Mouse (Mus musculus): ENCODE results near the gene Sacm1l. TPM values are rescaled to one million over a fixed set of nuclear protein-coding genes. Genes with fewer than 3 reads are reported as not detected.

Gene Sacm1l
- polyA plus RNA-seq, 1 experiment from 2014 or later, result 56.2 TPM

DNA sequence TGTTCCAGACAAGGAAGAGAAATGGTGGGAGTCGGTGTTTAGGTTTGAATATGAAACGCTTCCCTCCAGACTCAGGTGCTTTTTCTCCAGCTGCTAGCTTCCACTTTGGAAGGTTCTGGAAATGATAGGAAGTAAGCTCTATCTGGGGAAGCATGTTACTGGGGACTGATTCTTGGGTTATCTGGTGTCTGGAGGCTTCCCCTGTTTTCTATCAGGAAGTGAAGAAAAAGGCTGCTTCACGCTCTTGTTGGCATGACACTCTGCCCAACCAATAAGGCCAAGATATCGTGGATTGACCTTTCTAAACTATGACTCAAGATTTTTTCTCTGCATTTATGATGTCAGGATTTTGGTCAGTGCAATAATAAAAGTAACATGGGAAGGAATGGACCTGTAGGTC lies 65.6 kb downstream of the Sacm1l start:
- no peak overlapping the region for H3K4me3 ChIP-seq (ENCODE audit: low read depth, low read length)
- no peaks in the 10 kb centered on the region for H3K4me1 ChIP-seq (ENCODE audit: control insufficient read depth, insufficient read depth, low read length)
- no peaks in the 10 kb centered on the region for H3K27me3 ChIP-seq (ENCODE audit: control insufficient read depth, insufficient read depth, low read length)
- H3K27ac ChIP-seq (ENCODE audit: low read depth, low read length), result no peak overlapping the region
- H3K36me3 ChIP-seq (ENCODE audit: control insufficient read depth, insufficient read depth, low read length), result peaks cover 10% of the 10 kb centered on the region; the same call in 1 of the 2 replicates
- no peak for ATAC-seq (ENCODE audit: low read depth)
- WGBS, result 95% methylated on average over 4 of the region's 4 CpGs
- H3K9ac ChIP-seq (replicated peaks; ENCODE audit: low read depth, low read length), result no peak overlapping the region
- H3K9me3 ChIP-seq (ENCODE audit: control insufficient read depth, low read length), result no peaks in the 10 kb centered on the region
- no peak overlapping the region for H3K4me2 ChIP-seq (ENCODE audit: low read depth, low read length)

DNA sequence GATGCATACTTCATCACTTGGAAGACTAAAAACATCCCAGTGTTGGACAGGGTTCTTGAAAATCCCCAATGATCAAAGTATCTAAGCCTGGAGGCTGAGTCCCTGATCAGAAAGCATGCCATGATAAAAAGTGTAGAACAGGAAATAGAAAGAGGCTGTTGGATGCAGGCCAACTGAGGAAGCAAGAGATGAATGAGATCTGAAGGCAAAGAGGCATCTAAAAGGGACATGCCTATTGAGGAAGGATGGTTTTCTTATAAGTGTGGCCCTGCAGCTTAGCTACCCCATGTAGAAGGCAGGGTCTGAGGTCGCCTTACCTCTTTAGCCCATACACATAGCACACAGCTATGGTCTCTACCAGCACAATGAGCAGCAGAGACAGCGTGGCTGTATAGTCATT lies 67.4 kb downstream of the Sacm1l start:
- Histone ChIP-seq H3K4me2 (ENCODE audit: low read depth, low read length) (no peak overlapping the region), H3K9ac (replicated peaks; ENCODE audit: low read depth, low read length) (no peak overlapping the region), H3K27me3 (ENCODE audit: control insufficient read depth, insufficient read depth, low read length) (no peaks in the 10 kb centered on the region), H3K4me1 (ENCODE audit: control insufficient read depth, insufficient read depth, low read length) (no peaks in the 10 kb centered on the region), H3K4me3 (ENCODE audit: low read depth, low read length) (no peak overlapping the region), H3K27ac (ENCODE audit: low read depth, low read length) (no peak overlapping the region), H3K9me3 (ENCODE audit: control insufficient read depth, low read length) (no peaks in the 10 kb centered on the region), H3K36me3 (ENCODE audit: control insufficient read depth, insufficient read depth, low read length) (peaks cover 7% of the 10 kb centered on the region; the same call in 1 of the 2 replicates)
- WGBS, result 95% methylated on average over 2 of the region's 2 CpGs
- ATAC-seq (ENCODE audit: low read depth), result no peak

DNA sequence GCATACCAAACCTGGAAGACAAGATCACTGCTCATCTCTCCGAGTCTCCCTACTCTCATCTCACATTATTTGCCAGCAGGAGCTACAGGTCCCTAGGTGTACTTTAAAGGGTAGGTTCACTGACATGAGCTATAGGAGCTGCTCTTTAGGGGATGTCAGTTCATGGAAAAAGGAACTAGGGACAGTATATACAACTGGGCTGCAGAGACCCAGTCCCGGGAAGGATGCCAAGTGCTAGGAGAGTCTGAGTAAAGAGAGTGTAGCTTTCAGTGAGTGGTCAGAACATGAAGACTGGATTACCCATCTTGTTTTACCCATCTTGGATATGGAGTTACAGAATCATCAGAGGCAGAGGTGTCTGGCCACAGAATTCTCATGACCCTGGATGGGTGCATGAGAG lies 67.8 kb downstream of the Sacm1l start:
- no peak overlapping the region for H3K4me2 ChIP-seq (ENCODE audit: low read depth, low read length)
- no peaks in the 10 kb centered on the region for H3K9me3 ChIP-seq (ENCODE audit: control insufficient read depth, low read length)
- no peaks in the 10 kb centered on the region for H3K4me1 ChIP-seq (ENCODE audit: control insufficient read depth, insufficient read depth, low read length)
- no peaks in the 10 kb centered on the region for H3K27me3 ChIP-seq (ENCODE audit: control insufficient read depth, insufficient read depth, low read length)
- 95% methylated on average over 2 of the region's 2 CpGs for WGBS
- H3K9ac ChIP-seq (replicated peaks; ENCODE audit: low read depth, low read length), result no peak overlapping the region
- peaks cover 7% of the 10 kb centered on the region; the same call in 1 of the 2 replicates for H3K36me3 ChIP-seq (ENCODE audit: control insufficient read depth, insufficient read depth, low read length)
- H3K4me3 ChIP-seq (ENCODE audit: low read depth, low read length), result no peak overlapping the region
- no peak for ATAC-seq (ENCODE audit: low read depth)
- no peak overlapping the region for H3K27ac ChIP-seq (ENCODE audit: low read depth, low read length)

DNA sequence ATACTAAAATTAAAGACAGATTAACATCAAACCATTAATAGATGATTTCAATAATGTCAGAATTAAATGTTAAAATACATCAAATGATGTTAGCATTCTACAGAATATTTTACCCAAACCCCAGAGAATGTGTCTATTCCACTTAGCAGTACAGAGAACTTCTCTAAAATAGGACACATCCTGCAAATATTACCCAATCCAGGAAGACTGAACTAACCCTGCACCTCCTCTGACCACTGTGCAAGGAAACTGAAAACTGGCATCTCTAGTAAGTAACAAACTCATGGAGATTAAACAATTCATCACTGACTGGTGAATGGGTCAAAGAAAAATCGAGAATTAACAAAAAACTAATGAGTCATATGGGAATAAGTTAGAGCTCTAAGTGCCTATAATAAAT lies 72.0 kb downstream of the Sacm1l start:
- WGBS, result 76% methylated on average over 1 of the region's 1 CpGs
- H3K9ac ChIP-seq (replicated peaks; ENCODE audit: low read depth, low read length), result no peak overlapping the region
- H3K4me3 ChIP-seq (ENCODE audit: low read depth, low read length), result no peak overlapping the region
- no peaks in the 10 kb centered on the region for H3K4me1 ChIP-seq (ENCODE audit: control insufficient read depth, insufficient read depth, low read length)
- H3K4me2 ChIP-seq (ENCODE audit: low read depth, low read length), result no peak overlapping the region
- H3K27ac ChIP-seq (ENCODE audit: low read depth, low read length), result no peak overlapping the region
- no peaks in the 10 kb centered on the region for H3K9me3 ChIP-seq (ENCODE audit: control insufficient read depth, low read length)
- no peaks in the 10 kb centered on the region for H3K27me3 ChIP-seq (ENCODE audit: control insufficient read depth, insufficient read depth, low read length)
- no peaks in the 10 kb centered on the region for H3K36me3 ChIP-seq (ENCODE audit: control insufficient read depth, insufficient read depth, low read length)
- no peak for ATAC-seq (ENCODE audit: low read depth)

DNA sequence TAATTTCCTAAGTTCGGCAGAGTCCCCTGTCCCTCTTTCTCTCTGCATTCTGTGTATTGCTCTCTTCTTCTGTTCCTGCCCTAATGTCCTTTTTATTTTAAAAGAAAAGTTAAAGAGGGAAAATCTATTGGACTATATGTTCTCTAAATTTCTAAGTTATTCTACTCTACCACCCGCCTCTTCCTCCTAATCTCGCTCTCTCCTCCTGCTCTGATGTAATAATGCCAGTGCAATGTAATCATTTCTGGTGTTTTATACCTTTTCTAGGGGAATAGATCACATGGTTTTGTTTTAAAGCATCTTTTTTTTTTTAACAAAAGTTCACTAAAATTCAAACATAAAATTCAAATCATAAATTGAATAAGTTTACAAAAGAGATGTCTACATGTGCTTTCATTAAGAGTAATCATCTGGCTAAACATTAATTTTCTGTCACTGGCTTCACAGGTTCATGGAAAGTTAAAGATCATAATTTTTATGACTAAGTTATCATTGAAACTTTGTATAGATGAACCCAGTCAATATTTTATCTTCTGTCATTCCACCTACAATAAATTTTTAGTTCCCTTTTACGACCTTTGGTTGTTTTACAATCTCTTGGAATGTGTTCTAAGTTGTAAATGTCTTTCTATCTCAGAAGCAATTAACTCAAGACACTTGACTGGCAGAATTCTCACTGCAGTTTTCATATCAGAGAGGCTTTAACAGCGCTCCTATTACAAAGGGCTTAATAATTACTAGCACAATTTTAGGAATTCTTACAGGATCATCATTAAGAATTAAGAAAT lies 90.9 kb downstream of the Sacm1l start:
- Histone ChIP-seq H3K27ac (ENCODE audit: low read depth, low read length) (no peak overlapping the region), H3K27me3 (ENCODE audit: control insufficient read depth, insufficient read depth, low read length) (no peaks in the 10 kb centered on the region), H3K9me3 (ENCODE audit: control insufficient read depth, low read length) (no peaks in the 10 kb centered on the region), H3K9ac (replicated peaks; ENCODE audit: low read depth, low read length) (no peak overlapping the region), H3K36me3 (ENCODE audit: control insufficient read depth, insufficient read depth, low read length) (no peaks in the 10 kb centered on the region), H3K4me2 (ENCODE audit: low read depth, low read length) (no peak overlapping the region), H3K4me1 (ENCODE audit: control insufficient read depth, insufficient read depth, low read length) (no peaks in the 10 kb centered on the region), H3K4me3 (ENCODE audit: low read depth, low read length) (no peak overlapping the region)
- WGBS, result 73% methylated on average over 5 of the region's 5 CpGs
- no peak for ATAC-seq (ENCODE audit: low read depth)

DNA sequence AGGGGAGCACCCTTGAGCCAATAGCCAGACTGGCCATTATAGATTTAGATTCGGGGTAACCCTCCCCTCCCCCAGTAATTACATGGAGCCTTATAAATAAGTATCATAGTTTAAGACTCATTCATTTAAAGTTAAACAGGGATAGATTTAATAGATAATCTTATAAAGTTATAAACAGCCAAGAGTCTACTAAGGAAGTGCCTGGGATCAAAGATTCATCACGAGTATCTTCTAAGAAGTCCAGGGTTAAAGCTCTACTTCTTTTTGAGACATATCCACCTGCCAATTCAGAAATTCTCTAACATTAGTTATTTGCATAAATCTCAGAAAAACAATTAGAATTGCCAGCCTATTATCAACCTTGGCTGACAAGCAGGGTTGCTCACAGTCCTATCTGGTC lies 95.2 kb downstream of the Sacm1l start:
- no peak for ATAC-seq (ENCODE audit: low read depth)
- no peaks in the 10 kb centered on the region for H3K36me3 ChIP-seq (ENCODE audit: control insufficient read depth, insufficient read depth, low read length)
- no peaks in the 10 kb centered on the region for H3K4me1 ChIP-seq (ENCODE audit: control insufficient read depth, insufficient read depth, low read length)
- H3K27me3 ChIP-seq (ENCODE audit: control insufficient read depth, insufficient read depth, low read length), result no peaks in the 10 kb centered on the region
- H3K4me3 ChIP-seq (ENCODE audit: low read depth, low read length), result no peak overlapping the region
- H3K27ac ChIP-seq (ENCODE audit: low read depth, low read length), result no peak overlapping the region
- no peak overlapping the region for H3K4me2 ChIP-seq (ENCODE audit: low read depth, low read length)
- WGBS, result 91% methylated on average over 2 of the region's 2 CpGs
- no peak overlapping the region for H3K9ac ChIP-seq (replicated peaks; ENCODE audit: low read depth, low read length)
- H3K9me3 ChIP-seq (ENCODE audit: control insufficient read depth, low read length), result no peaks in the 10 kb centered on the region

DNA sequence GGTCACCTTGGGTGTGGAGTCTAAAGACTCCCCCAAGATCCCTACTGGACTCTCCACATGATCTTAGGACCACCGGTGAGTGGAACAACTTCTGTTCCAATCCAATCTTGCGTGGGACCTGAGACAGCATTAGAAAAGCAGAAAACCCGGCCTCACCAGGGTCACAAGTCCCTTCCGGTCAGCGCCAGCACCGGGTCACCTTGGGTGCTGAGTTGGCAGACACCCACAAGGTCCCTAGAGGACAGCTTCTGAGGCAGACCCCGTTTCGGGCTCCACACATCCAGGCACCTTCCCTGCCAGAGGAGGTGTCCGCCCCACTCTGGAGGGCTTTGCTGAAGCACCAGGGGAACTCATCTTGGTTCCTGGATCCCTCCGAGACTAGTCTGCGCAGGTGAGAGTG lies 96.3 kb downstream of the Sacm1l start:
- Histone ChIP-seq H3K4me3 (ENCODE audit: low read depth, low read length) (no peak overlapping the region), H3K4me2 (ENCODE audit: low read depth, low read length) (no peak overlapping the region), H3K9me3 (ENCODE audit: control insufficient read depth, low read length) (no peaks in the 10 kb centered on the region), H3K27me3 (ENCODE audit: control insufficient read depth, insufficient read depth, low read length) (no peaks in the 10 kb centered on the region), H3K9ac (replicated peaks; ENCODE audit: low read depth, low read length) (no peak overlapping the region), H3K4me1 (ENCODE audit: control insufficient read depth, insufficient read depth, low read length) (no peaks in the 10 kb centered on the region), H3K36me3 (ENCODE audit: control insufficient read depth, insufficient read depth, low read length) (no peaks in the 10 kb centered on the region), H3K27ac (ENCODE audit: low read depth, low read length) (no peak overlapping the region)
- 91% methylated on average over 11 of the region's 11 CpGs for WGBS
- no peak for ATAC-seq (ENCODE audit: low read depth)

DNA sequence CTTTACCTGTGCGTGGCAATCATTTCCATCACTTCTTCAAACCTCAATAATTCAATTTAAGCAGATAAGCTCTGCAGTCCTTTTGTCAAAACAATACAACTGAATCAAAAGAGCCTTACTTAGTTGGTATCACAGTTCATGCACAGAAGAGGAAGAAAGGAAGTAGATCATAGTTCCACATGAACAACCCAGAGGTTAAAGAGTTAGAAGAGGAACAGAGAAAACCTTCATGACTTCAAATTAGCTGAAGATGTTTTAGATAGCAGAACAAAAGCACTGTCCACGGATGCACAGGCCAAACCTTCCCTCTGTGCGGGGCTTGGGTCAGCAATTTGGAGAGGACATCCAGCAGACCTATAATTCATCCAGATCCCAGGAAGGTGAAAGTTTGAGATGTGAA lies 102.1 kb downstream of the Sacm1l start:
- H3K36me3 ChIP-seq (ENCODE audit: control insufficient read depth, insufficient read depth, low read length), result no peaks in the 10 kb centered on the region
- no peak overlapping the region for H3K9ac ChIP-seq (replicated peaks; ENCODE audit: low read depth, low read length)
- 88% methylated on average over 3 of the region's 3 CpGs for WGBS

DNA sequence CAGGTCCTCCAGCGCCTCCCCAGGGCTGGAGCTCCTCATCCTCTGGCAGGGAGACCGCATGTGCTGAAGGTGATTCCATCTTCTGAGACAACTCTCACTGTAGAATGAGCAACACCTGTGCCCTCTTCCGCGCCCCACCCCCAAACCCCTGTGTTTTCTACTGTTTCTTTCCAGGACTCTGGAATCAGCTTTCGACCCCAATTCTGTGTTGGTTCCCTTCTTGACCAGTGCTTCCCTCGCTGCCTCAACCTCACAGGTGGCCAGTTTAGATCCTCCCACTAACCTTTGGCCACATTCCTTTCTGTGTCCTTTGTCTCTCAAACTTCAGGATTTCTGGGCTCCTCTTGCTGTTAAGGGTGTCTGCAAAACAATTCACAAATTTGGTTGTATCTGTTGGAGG lies 102.7 kb downstream of the Sacm1l start, which contains the start of gene Slc6a20b:
Slc6a20b (minus strand) TSS at position 285 of the 400 bp plus-strand sequence.
- 78% methylated on average over 6 of the region's 6 CpGs for WGBS
- no peak within 1 kb of the TSS for H3K4me3 ChIP-seq (ENCODE audit: low read depth, low read length)
- H3K9me3 ChIP-seq (ENCODE audit: control insufficient read depth, low read length), result no peaks in the 10 kb centered on the region
- no peaks in the 10 kb centered on the region for H3K4me1 ChIP-seq (ENCODE audit: control insufficient read depth, insufficient read depth, low read length)
- no peak within 1 kb of the TSS for H3K9ac ChIP-seq (replicated peaks; ENCODE audit: low read depth, low read length)
- H3K27me3 ChIP-seq (ENCODE audit: control insufficient read depth, insufficient read depth, low read length), result no peaks in the 10 kb centered on the region
- no peak within 1 kb of the TSS for H3K4me2 ChIP-seq (ENCODE audit: low read depth, low read length)
- H3K36me3 ChIP-seq (ENCODE audit: control insufficient read depth, insufficient read depth, low read length), result no peaks in the 10 kb centered on the region
- H3K27ac ChIP-seq (ENCODE audit: low read depth, low read length), result no peak within 1 kb of the TSS
- no peak for ATAC-seq (ENCODE audit: low read depth)

More for the DNA sequence above, 102.1 kb downstream of the Sacm1l start:
- Histone ChIP-seq H3K4me3 (ENCODE audit: low read depth, low read length) (no peak overlapping the region), H3K27ac (ENCODE audit: low read depth, low read length) (no peak overlapping the region), H3K9me3 (ENCODE audit: control insufficient read depth, low read length) (no peaks in the 10 kb centered on the region), H3K27me3 (ENCODE audit: control insufficient read depth, insufficient read depth, low read length) (no peaks in the 10 kb centered on the region), H3K4me2 (ENCODE audit: low read depth, low read length) (no peak overlapping the region), H3K4me1 (ENCODE audit: control insufficient read depth, insufficient read depth, low read length) (no peaks in the 10 kb centered on the region)
- no peak for ATAC-seq (ENCODE audit: low read depth)
